Mouse (Mus musculus) Muller cell, postnatal 12 days (primary cell): ENCODE results near the gene Pdzrn4.

ENCODE experiments used
- DNase-seq: peaks from one replicate; pipeline ENCODE4 v3.0.0-alpha.2; 2015; ENCODE audit errors: inconsistent ontology term

The Pdzrn4 gene

GRCm38 (mm10) chr15:92584357-92585138 is 187.9 kb downstream of the Pdzrn4 start:
- no peak for DNase-seq

- DNase-seq: no peak
These were observed 190.8 kb downstream of the Pdzrn4 start for GRCm38 (mm10) chr15:92587431-92587830.

- peak; percentile 89 for DNase-seq
These were observed 198.0 kb downstream of the Pdzrn4 start for GRCm38 (mm10) chr15:92594721-92595120.

GRCm38 (mm10) chr15:92597011-92597780 is 200.5 kb downstream of the Pdzrn4 start:
- DNase-seq: peak; percentile 57

GRCm38 (mm10) chr15:92598380-92599295 is 202.0 kb downstream of the Pdzrn4 start:
- DNase-seq: peak; percentile 13

- DNase-seq: no peak
These were observed 202.7 kb downstream of the Pdzrn4 start for GRCm38 (mm10) chr15:92599381-92599780.

- DNase-seq: no peak
These were observed 214.2 kb downstream of the Pdzrn4 start for GRCm38 (mm10) chr15:92610866-92611265.

GRCm38 (mm10) chr15:92612386-92612785 is 215.7 kb downstream of the Pdzrn4 start:
- DNase-seq: no peak

- no peak for DNase-seq
These were observed 216.5 kb downstream of the Pdzrn4 start for GRCm38 (mm10) chr15:92613228-92613627.

GRCm38 (mm10) chr15:92621731-92622234 is 225.1 kb downstream of the Pdzrn4 start:
- DNase-seq: no peak

- DNase-seq: no peak
These were observed 225.6 kb downstream of the Pdzrn4 start for GRCm38 (mm10) chr15:92622323-92622722.

- no peak for DNase-seq
These were observed 232.5 kb downstream of the Pdzrn4 start for GRCm38 (mm10) chr15:92629172-92629571.

GRCm38 (mm10) chr15:92634044-92634610 is 237.4 kb downstream of the Pdzrn4 start:
- no peak for DNase-seq

- DNase-seq: peak; percentile 79
These were observed 243.8 kb downstream of the Pdzrn4 start for GRCm38 (mm10) chr15:92640212-92641082.

- DNase-seq: no peak
These were observed 274.8 kb downstream of the Pdzrn4 start for GRCm38 (mm10) chr15:92671279-92672051.

- peak; percentile 66 for DNase-seq
These were observed 279.4 kb downstream of the Pdzrn4 start for GRCm38 (mm10) chr15:92676096-92676495.

GRCm38 (mm10) chr15:92678377-92678776 is 281.7 kb downstream of the Pdzrn4 start:
- no peak for DNase-seq

GRCm38 (mm10) chr15:92679541-92679940 is 282.9 kb downstream of the Pdzrn4 start:
- DNase-seq: no peak

GRCm38 (mm10) chr15:92696276-92696956 is 299.7 kb downstream of the Pdzrn4 start:
- DNase-seq: no peak
